Mouse (Mus musculus) embryonic facial prominence, embryonic 13.5 days (tissue): ENCODE measurements around the gene Rpl18. TPM values are rescaled to one million over a fixed set of nuclear protein-coding genes. Genes with fewer than 3 reads are reported as not detected.
A peak's percentile ranks its signal among the peaks of the same experiment; 100 is the strongest.

Source experiments
- ATAC-seq: fragments of 200-750 bp; cut with Nextera tagmentation; 2 replicates; pipeline ENCODE4 v1.8.0; 2017; ENCODE audit warnings: low read depth; ENCODE audit not compliant: insufficient number of reproducible peaks, insufficient read depth, low FRiP score, low TSS enrichment
- H3K27ac ChIP-seq: fragments of 300-500 bp; sonication (generic); 2 replicates; pipeline ENCODE4 v1.5.1; 2015; ENCODE audit warnings: moderate library complexity, mild to moderate bottlenecking, inconsistent platforms
- H3K27me3 ChIP-seq: fragments of 300-500 bp; sonication (generic); 2 replicates; pipeline ENCODE4 v1.6.1; 2015; ENCODE audit warnings: mild to moderate bottlenecking, inconsistent platforms
- H3K36me3 ChIP-seq: fragments of 300-500 bp; sonication (generic); 2 replicates; pipeline ENCODE4 v1.6.1; 2015; ENCODE audit warnings: mild to moderate bottlenecking, inconsistent platforms
- H3K4me1 ChIP-seq: fragments of 300-500 bp; sonication (generic); 2 replicates; pipeline ENCODE4 v1.6.1; 2015; ENCODE audit warnings: inconsistent platforms
- H3K4me2 ChIP-seq: fragments of 300-500 bp; sonication (generic); 2 replicates; pipeline ENCODE4 v1.6.1; 2015; ENCODE audit warnings: moderate library complexity, mild to moderate bottlenecking, inconsistent platforms
- H3K4me3 ChIP-seq: fragments of 300-500 bp; sonication (generic); 2 replicates; pipeline ENCODE4 v1.5.1; 2015; ENCODE audit warnings: mild to moderate bottlenecking, inconsistent platforms
- H3K9ac ChIP-seq: fragments of 300-500 bp; sonication (generic); 2 replicates; pipeline ENCODE4 v1.6.1; 2015; ENCODE audit warnings: mild to moderate bottlenecking, inconsistent platforms
- H3K9me3 ChIP-seq: fragments of 300-500 bp; sonication (generic); 2 replicates; pipeline ENCODE4 v1.6.1; 2016; ENCODE audit warnings: inconsistent platforms
- WGBS: fragments of 180-500 bp; shearing (Covaris S2); methylation state at CpG from one replicate; pipeline ENCODE4 v1.1.7; 2015; ENCODE audit warnings: mixed read lengths; 5-methylcytosine and 5-hydroxymethylcytosine counted together
- polyA plus RNA-seq: library from polyadenylated mRNA; unstranded; fragments of >200 nt; fragmentation: Nextera tagmentation; extraction: Ambion mirVana; gene quantifications from 2 replicates; pipeline ENCODE4 v1.2.1, GENCODE M21; 2015

Gene Rpl18
- polyA plus RNA-seq, 1 experiment from 2014 or later = 1,128 TPM

GRCm38 (mm10) chr7:45742338-45742737 is 27.1 kb downstream of the Rpl18 start:
- H3K4me2 ChIP-seq = peak overlapping the region; percentile 54
- 34% methylated on average over 19 of the region's 19 CpGs for WGBS
- no peaks in the 10 kb centered on the region for H3K9me3 ChIP-seq
- peak overlapping the region; percentile 47 for H3K9ac ChIP-seq
- peak overlapping the region; percentile 29 for H3K4me3 ChIP-seq
- no peaks in the 10 kb centered on the region for H3K27me3 ChIP-seq
- no peaks in the 10 kb centered on the region for H3K36me3 ChIP-seq
- no peak overlapping the region for H3K27ac ChIP-seq
- ATAC-seq = no peak
- peaks cover 6% of the 10 kb centered on the region; the same call in 1 of the 2 replicates for H3K4me1 ChIP-seq

GRCm38 (mm10) chr7:45744387-45744786 is 29.1 kb downstream of the Rpl18 start:
- Histone ChIP-seq H3K27ac (no peak overlapping the region), H3K9me3 (no peaks in the 10 kb centered on the region), H3K9ac (no peak overlapping the region), H3K4me2 (no peak overlapping the region), H3K27me3 (no peaks in the 10 kb centered on the region), H3K4me1 (peaks cover 6% of the 10 kb centered on the region; the same call in 1 of the 2 replicates), H3K36me3 (no peaks in the 10 kb centered on the region), H3K4me3 (no peak overlapping the region)
- no peak for ATAC-seq
- 33% methylated on average over 2 of the region's 2 CpGs for WGBS

- 61% methylated on average over 6 of the region's 6 CpGs for WGBS
- Histone ChIP-seq H3K4me1 (peaks cover 8% of the 10 kb centered on the region; the same call in 1 of the 2 replicates), H3K27ac (no peak overlapping the region), H3K9ac (no peak overlapping the region), H3K4me3 (no peak overlapping the region), H3K27me3 (no peaks in the 10 kb centered on the region), H3K36me3 (no peaks in the 10 kb centered on the region), H3K9me3 (no peaks in the 10 kb centered on the region), H3K4me2 (no peak overlapping the region)
- ATAC-seq = no peak
Observed at GRCm38 (mm10) chr7:45746518-45746917, 31.3 kb downstream of the Rpl18 start.

- 88% methylated on average over 5 of the region's 5 CpGs for WGBS
- ATAC-seq = no peak
Observed at GRCm38 (mm10) chr7:45747450-45747849, 32.2 kb downstream of the Rpl18 start.

GRCm38 (mm10) chr7:45748110-45748509 is 32.9 kb downstream of the Rpl18 start:
- Histone ChIP-seq H3K4me3 (no peak overlapping the region), H3K27me3 (no peaks in the 10 kb centered on the region), H3K27ac (no peak overlapping the region), H3K4me2 (no peak overlapping the region), H3K9me3 (no peaks in the 10 kb centered on the region), H3K9ac (no peak overlapping the region), H3K36me3 (no peaks in the 10 kb centered on the region), H3K4me1 (0 out of 2 replicates have a peak, but pooled peaks cover 2% of the 10 kb centered on the region)
- no peak for ATAC-seq
- WGBS = 81% methylated on average over 7 of the region's 7 CpGs

More at GRCm38 (mm10) chr7:45747450-45747849, 32.2 kb downstream of the Rpl18 start:
- Histone ChIP-seq H3K4me1 (0 out of 2 replicates have a peak, but pooled peaks cover 4% of the 10 kb centered on the region), H3K4me2 (no peak overlapping the region), H3K27me3 (no peaks in the 10 kb centered on the region), H3K27ac (no peak overlapping the region), H3K9ac (no peak overlapping the region), H3K4me3 (no peak overlapping the region), H3K36me3 (no peaks in the 10 kb centered on the region), H3K9me3 (no peaks in the 10 kb centered on the region)

- no peak overlapping the region for H3K4me2 ChIP-seq
- 61% methylated on average over 8 of the region's 10 CpGs for WGBS
Observed at GRCm38 (mm10) chr7:45749401-45749800, 34.1 kb downstream of the Rpl18 start.

GRCm38 (mm10) chr7:45750162-45750561 is 34.9 kb downstream of the Rpl18 start:
- no peak overlapping the region for H3K27ac ChIP-seq
- H3K9ac ChIP-seq = no peak overlapping the region
- H3K36me3 ChIP-seq = no peaks in the 10 kb centered on the region
- no peak overlapping the region for H3K4me3 ChIP-seq
- 0 out of 2 replicates have a peak, but pooled peaks cover 2% of the 10 kb centered on the region for H3K4me1 ChIP-seq
- no peaks in the 10 kb centered on the region for H3K27me3 ChIP-seq
- no peak for ATAC-seq
- H3K4me2 ChIP-seq = no peak overlapping the region
- WGBS = 58% methylated on average over 9 of the region's 9 CpGs
- H3K9me3 ChIP-seq = no peaks in the 10 kb centered on the region

More at GRCm38 (mm10) chr7:45749401-45749800, 34.1 kb downstream of the Rpl18 start:
- no peak for ATAC-seq
- Histone ChIP-seq H3K9me3 (no peaks in the 10 kb centered on the region), H3K27ac (no peak overlapping the region), H3K4me1 (0 out of 2 replicates have a peak, but pooled peaks cover 2% of the 10 kb centered on the region), H3K9ac (no peak overlapping the region), H3K4me3 (no peak overlapping the region), H3K27me3 (no peaks in the 10 kb centered on the region), H3K36me3 (no peaks in the 10 kb centered on the region)

GRCm38 (mm10) chr7:45755703-45756102 is 40.4 kb downstream of the Rpl18 start:
- Histone ChIP-seq H3K4me1 (peaks cover 12% of the 10 kb centered on the region), H3K4me2 (no peak overlapping the region), H3K9ac (no peak overlapping the region), H3K27me3 (peaks cover 30% of the 10 kb centered on the region), H3K9me3 (no peaks in the 10 kb centered on the region), H3K4me3 (no peak overlapping the region), H3K27ac (no peak overlapping the region), H3K36me3 (no peaks in the 10 kb centered on the region)
- WGBS = 55% methylated on average over 6 of the region's 6 CpGs
- ATAC-seq = no peak

GRCm38 (mm10) chr7:45759400-45759799 is 44.1 kb downstream of the Rpl18 start:
- peak overlapping the region; percentile 57 for H3K9ac ChIP-seq
- H3K4me1 ChIP-seq = peaks cover 12% of the 10 kb centered on the region
- peak overlapping the region; percentile 21 for H3K4me3 ChIP-seq
- H3K4me2 ChIP-seq = peak overlapping the region; percentile 53
- H3K27ac ChIP-seq = peak overlapping the region; percentile 7; the same call in 1 of the 2 replicates
- ATAC-seq = no peak
- no peaks in the 10 kb centered on the region for H3K9me3 ChIP-seq
- H3K27me3 ChIP-seq = peaks cover 30% of the 10 kb centered on the region
- H3K36me3 ChIP-seq = no peaks in the 10 kb centered on the region
- 9% methylated on average over 24 of the region's 27 CpGs for WGBS

GRCm38 (mm10) chr7:45760151-45760550 is 44.9 kb downstream of the Rpl18 start:
- H3K4me3 ChIP-seq = no peak overlapping the region
- no peaks in the 10 kb centered on the region for H3K9me3 ChIP-seq
- H3K36me3 ChIP-seq = no peaks in the 10 kb centered on the region
- H3K9ac ChIP-seq = no peak overlapping the region
- peaks cover 12% of the 10 kb centered on the region for H3K4me1 ChIP-seq
- no peak overlapping the region for H3K4me2 ChIP-seq
- 62% methylated on average over 5 of the region's 5 CpGs for WGBS
- no peak for ATAC-seq
- no peak overlapping the region for H3K27ac ChIP-seq
- peaks cover 30% of the 10 kb centered on the region for H3K27me3 ChIP-seq

GRCm38 (mm10) chr7:45765995-45766394 is 50.7 kb downstream of the Rpl18 start:
- Histone ChIP-seq H3K27me3 (no peaks in the 10 kb centered on the region; the same call in 1 of the 2 replicates), H3K36me3 (no peaks in the 10 kb centered on the region), H3K27ac (no peak overlapping the region), H3K4me1 (0 out of 2 replicates have a peak, but pooled peaks cover 4% of the 10 kb centered on the region), H3K4me2 (no peak overlapping the region), H3K9ac (no peak overlapping the region), H3K9me3 (no peaks in the 10 kb centered on the region), H3K4me3 (no peak overlapping the region)
- 45% methylated on average over 8 of the region's 8 CpGs for WGBS
- no peak for ATAC-seq

- Histone ChIP-seq H3K4me3 (no peak overlapping the region), H3K9me3 (no peaks in the 10 kb centered on the region), H3K27me3 (no peaks in the 10 kb centered on the region), H3K27ac (no peak overlapping the region), H3K4me2 (no peak overlapping the region), H3K36me3 (no peaks in the 10 kb centered on the region), H3K4me1 (0 out of 2 replicates have a peak, but pooled peaks cover 4% of the 10 kb centered on the region), H3K9ac (0 out of 2 replicates have a peak overlapping the region, but pooled peaks have one; percentile 11)
- ATAC-seq = 0 out of 2 replicates have a peak, but pooled peaks have one; percentile 43
- 42% methylated on average over 8 of the region's 8 CpGs for WGBS
Observed at GRCm38 (mm10) chr7:45766764-45767163, 51.5 kb downstream of the Rpl18 start.
